Mouse (Mus musculus) spleen, adult 2 months (tissue): ENCODE results near the gene Hip1r.

Source experiments
- CTCF ChIP-seq: fragments of 200-500 bp; IDR thresholded peaks from 2 replicates; pipeline ENCODE4 v1.5.1; 2011; ENCODE audit warnings: mild to moderate bottlenecking, inconsistent platforms; ENCODE audit not compliant: insufficient read depth, insufficient read length, insufficient replicate concordance; ENCODE audit errors: extremely low read depth
- POLR2A ChIP-seq: fragments of 200-500 bp; IDR thresholded peaks from 2 replicates; pipeline ENCODE4 v1.6.1; 2011; ENCODE audit warnings: low read depth, low read length, inconsistent platforms

- TF ChIP-seq POLR2A (no peak), CTCF (no peak)
These were observed 31.7 kb downstream of the Hip1r start for GRCm38 (mm10) chr5:124005151-124005500.
